Mouse (Mus musculus): Measurements from ENCODE around the gene AL607142.1. TPM values are rescaled to one million over a fixed set of nuclear protein-coding genes. Genes with fewer than 3 reads are reported as not detected.

The AL607142.1 gene
- polyA plus RNA-seq, 1 experiment from 2014 or later: not detected

DNA sequence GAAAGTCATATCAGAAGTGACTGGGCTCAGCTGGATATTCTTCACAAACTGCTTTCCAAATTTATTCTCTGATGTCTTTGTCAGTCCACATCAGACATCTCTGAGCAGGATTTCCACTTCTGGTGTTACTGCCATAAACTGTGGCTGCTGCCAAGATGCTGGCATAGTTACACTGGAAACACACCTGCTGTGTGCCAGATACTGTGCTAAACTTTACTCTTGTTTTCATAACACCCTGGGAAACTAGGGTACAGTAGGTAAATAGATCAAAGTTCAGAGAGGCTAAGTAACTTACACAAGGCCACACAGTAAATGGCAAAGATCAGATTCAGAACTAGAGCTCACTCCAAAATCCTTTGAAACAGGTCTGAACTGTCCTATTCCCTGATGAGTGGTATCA lies 36.4 kb downstream of the AL607142.1 start:
- Histone ChIP-seq H3K27me3 (ENCODE audit: insufficient read depth, low read length) (no peaks in the 10 kb centered on the region), H3K4me2 (ENCODE audit: low read depth, low read length) (no peak overlapping the region), H3K9me3 (ENCODE audit: low read length) (no peaks in the 10 kb centered on the region), H3K36me3 (replicated peaks; ENCODE audit: insufficient read depth, low read length) (no peaks in the 10 kb centered on the region), H3K4me3 (ENCODE audit: low read depth, low read length) (no peak overlapping the region), H3K9ac (replicated peaks) (no peak overlapping the region), H3K27ac (ENCODE audit: low read depth) (no peak overlapping the region), H3K4me1 (ENCODE audit: insufficient read depth) (no peaks in the 10 kb centered on the region)
- no peak for ATAC-seq
- no peak for DNase-seq
- TF ChIP-seq CTCF (IDR thresholded peaks at IDR 0.05; ENCODE audit: low read depth) (no peak), EP300 (IDR thresholded peaks at IDR 0.05; ENCODE audit: low read depth) (no peak)

GRCm38 (mm10) chr4:120104599-120104998 lies 39.8 kb downstream of the AL607142.1 start:
- ATAC-seq (no peak), DNase-seq (peak; percentile 69)
- TF ChIP-seq EP300 (IDR thresholded peaks at IDR 0.05; ENCODE audit: low read depth) (no peak), CTCF (IDR thresholded peaks at IDR 0.05; ENCODE audit: low read depth) (peak; percentile 81)
- no peaks in the 10 kb centered on the region for H3K36me3 ChIP-seq (replicated peaks; ENCODE audit: insufficient read depth, low read length)
- no peaks in the 10 kb centered on the region for H3K9me3 ChIP-seq (ENCODE audit: low read length)
- 45% methylated on average over 5 of the region's 5 CpGs for WGBS (ENCODE audit: insufficient replicate concordance)
- H3K4me2 ChIP-seq (ENCODE audit: low read depth, low read length): no peak overlapping the region
- no peak overlapping the region for H3K27ac ChIP-seq (ENCODE audit: low read depth)
- H3K27me3 ChIP-seq (ENCODE audit: insufficient read depth, low read length): no peaks in the 10 kb centered on the region
- H3K4me3 ChIP-seq (ENCODE audit: low read depth, low read length): no peak overlapping the region
- H3K9ac ChIP-seq (replicated peaks): no peak overlapping the region
- H3K4me1 ChIP-seq (ENCODE audit: insufficient read depth): no peaks in the 10 kb centered on the region

- Histone ChIP-seq H3K4me1 (ENCODE audit: insufficient read depth) (no peaks in the 10 kb centered on the region), H3K4me2 (ENCODE audit: low read depth, low read length) (no peak overlapping the region), H3K4me3 (ENCODE audit: low read depth, low read length) (no peak overlapping the region), H3K9me3 (ENCODE audit: low read length) (no peaks in the 10 kb centered on the region), H3K9ac (replicated peaks) (no peak overlapping the region), H3K27ac (ENCODE audit: low read depth) (no peak overlapping the region), H3K36me3 (replicated peaks; ENCODE audit: insufficient read depth, low read length) (no peaks in the 10 kb centered on the region), H3K27me3 (ENCODE audit: insufficient read depth, low read length) (no peaks in the 10 kb centered on the region)
- DNase-seq: no peak
- TF ChIP-seq EP300 (IDR thresholded peaks at IDR 0.05; ENCODE audit: low read depth) (no peak), CTCF (IDR thresholded peaks at IDR 0.05; ENCODE audit: low read depth) (no peak)
- 81% methylated on average over 3 of the region's 3 CpGs for WGBS (ENCODE audit: insufficient replicate concordance)
- no peak for ATAC-seq
Observed at GRCm38 (mm10) chr4:120106362-120106761, 41.6 kb downstream of the AL607142.1 start.

DNA sequence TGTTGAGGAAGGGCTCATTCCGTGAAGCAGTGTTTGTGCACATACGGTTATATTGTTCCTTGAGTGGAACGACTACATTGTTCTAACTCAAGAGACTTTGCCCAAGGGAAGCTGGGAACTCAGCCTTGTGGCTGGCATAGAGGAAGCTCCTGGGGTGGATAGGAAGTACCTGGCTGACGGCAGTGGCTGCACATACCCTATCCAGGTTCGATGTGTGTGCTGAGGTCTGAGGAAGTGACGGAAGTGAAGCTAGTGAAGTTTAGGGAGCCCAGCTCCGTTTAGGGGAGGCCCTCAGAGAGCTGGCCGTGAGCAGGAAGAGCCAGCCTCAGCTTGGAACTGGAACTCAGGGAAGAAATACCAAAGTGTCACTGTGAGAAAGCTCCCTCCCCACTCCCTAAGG lies 43.0 kb downstream of the AL607142.1 start:
- no peak for DNase-seq
- Histone ChIP-seq H3K4me3 (ENCODE audit: low read depth, low read length) (no peak overlapping the region), H3K9ac (replicated peaks) (no peak overlapping the region), H3K27me3 (ENCODE audit: insufficient read depth, low read length) (no peaks in the 10 kb centered on the region), H3K9me3 (ENCODE audit: low read length) (no peaks in the 10 kb centered on the region), H3K4me1 (ENCODE audit: insufficient read depth) (no peaks in the 10 kb centered on the region), H3K36me3 (replicated peaks; ENCODE audit: insufficient read depth, low read length) (no peaks in the 10 kb centered on the region), H3K4me2 (ENCODE audit: low read depth, low read length) (no peak overlapping the region), H3K27ac (ENCODE audit: low read depth) (no peak overlapping the region)
- WGBS (ENCODE audit: insufficient replicate concordance): 38% methylated on average over 8 of the region's 8 CpGs
- TF ChIP-seq EP300 (IDR thresholded peaks at IDR 0.05; ENCODE audit: low read depth) (no peak), CTCF (IDR thresholded peaks at IDR 0.05; ENCODE audit: low read depth) (no peak)
- no peak for ATAC-seq

- WGBS (ENCODE audit: insufficient replicate concordance): 72% methylated on average over 3 of the region's 3 CpGs
- Histone ChIP-seq H3K27ac (ENCODE audit: low read depth) (no peak overlapping the region), H3K36me3 (replicated peaks; ENCODE audit: insufficient read depth, low read length) (no peaks in the 10 kb centered on the region), H3K4me1 (ENCODE audit: insufficient read depth) (no peaks in the 10 kb centered on the region), H3K9me3 (ENCODE audit: low read length) (no peaks in the 10 kb centered on the region), H3K4me3 (ENCODE audit: low read depth, low read length) (no peak overlapping the region), H3K9ac (replicated peaks) (no peak overlapping the region), H3K4me2 (ENCODE audit: low read depth, low read length) (no peak overlapping the region), H3K27me3 (ENCODE audit: insufficient read depth, low read length) (no peaks in the 10 kb centered on the region)
- TF ChIP-seq EP300 (IDR thresholded peaks at IDR 0.05; ENCODE audit: low read depth) (no peak), CTCF (IDR thresholded peaks at IDR 0.05; ENCODE audit: low read depth) (no peak)
- ATAC-seq: no peak
- no peak for DNase-seq
Observed at GRCm38 (mm10) chr4:120115516-120115915, 50.7 kb downstream of the AL607142.1 start.

DNA sequence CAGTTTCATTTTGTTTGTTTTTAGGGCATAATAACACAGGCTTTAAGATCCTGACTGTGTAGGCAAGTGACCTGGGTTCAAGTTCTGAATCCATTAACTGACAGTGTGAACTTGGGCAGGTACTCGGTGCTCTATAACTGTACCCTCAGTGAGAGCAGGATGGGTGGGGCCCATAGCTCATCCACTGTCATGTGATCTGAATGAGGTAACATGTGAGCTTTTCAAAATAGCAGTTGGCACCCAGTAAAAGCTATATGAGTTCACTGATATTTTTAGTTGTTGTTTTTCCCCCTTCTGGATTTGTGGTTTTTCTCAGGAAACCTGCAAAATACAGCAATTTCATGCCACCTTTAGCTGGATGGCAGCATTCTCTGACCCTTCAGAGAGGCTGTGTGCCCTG lies 51.5 kb downstream of the AL607142.1 start:
- 23% methylated on average over 1 of the region's 1 CpGs for WGBS (ENCODE audit: insufficient replicate concordance)
- ATAC-seq: no peak
- no peak for TF ChIP-seq CTCF (IDR thresholded peaks at IDR 0.05; ENCODE audit: low read depth)
- TF ChIP-seq EP300 (IDR thresholded peaks at IDR 0.05; ENCODE audit: low read depth): no peak

DNA sequence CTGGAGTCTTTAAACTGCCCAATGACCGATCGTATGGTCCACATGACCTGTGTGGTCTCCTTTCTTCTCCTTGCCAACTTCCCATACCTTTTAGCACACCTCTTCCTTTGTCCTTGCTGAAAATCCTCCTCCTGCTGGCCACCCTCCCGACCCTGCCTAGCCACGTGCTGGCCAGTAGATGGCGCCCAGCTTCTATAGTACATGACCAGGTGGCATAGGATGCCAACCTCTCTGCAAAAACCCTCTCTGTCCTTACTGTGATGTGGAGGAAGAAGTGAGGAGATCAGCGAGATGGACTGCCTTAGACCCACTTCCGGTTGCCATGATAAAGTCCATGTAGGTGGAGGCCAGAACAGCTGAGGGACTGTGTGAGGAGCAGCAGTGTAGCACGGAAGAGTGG lies 55.5 kb downstream of the AL607142.1 start:
- Histone ChIP-seq H3K27me3 (ENCODE audit: insufficient read depth, low read length) (no peaks in the 10 kb centered on the region), H3K9ac (replicated peaks) (no peak overlapping the region), H3K36me3 (replicated peaks; ENCODE audit: insufficient read depth, low read length) (no peaks in the 10 kb centered on the region), H3K4me1 (ENCODE audit: insufficient read depth) (no peaks in the 10 kb centered on the region), H3K9me3 (ENCODE audit: low read length) (no peaks in the 10 kb centered on the region), H3K4me2 (ENCODE audit: low read depth, low read length) (no peak overlapping the region), H3K27ac (ENCODE audit: low read depth) (no peak overlapping the region), H3K4me3 (ENCODE audit: low read depth, low read length) (no peak overlapping the region)
- TF ChIP-seq EP300 (IDR thresholded peaks at IDR 0.05; ENCODE audit: low read depth): no peak
- peak; percentile 85 for TF ChIP-seq CTCF (IDR thresholded peaks at IDR 0.05; ENCODE audit: low read depth)
- DNase-seq (peak; percentile 58), ATAC-seq (no peak)
- 29% methylated on average over 8 of the region's 8 CpGs for WGBS (ENCODE audit: insufficient replicate concordance)

More for the DNA sequence above, 51.5 kb downstream of the AL607142.1 start:
- H3K4me1 ChIP-seq (ENCODE audit: insufficient read depth): no peaks in the 10 kb centered on the region
- H3K27me3 ChIP-seq (ENCODE audit: insufficient read depth, low read length): no peaks in the 10 kb centered on the region
- no peaks in the 10 kb centered on the region for H3K36me3 ChIP-seq (replicated peaks; ENCODE audit: insufficient read depth, low read length)
- H3K27ac ChIP-seq (ENCODE audit: low read depth): no peak overlapping the region
- no peak overlapping the region for H3K4me3 ChIP-seq (ENCODE audit: low read depth, low read length)
- no peak overlapping the region for H3K9ac ChIP-seq (replicated peaks)
- no peak overlapping the region for H3K4me2 ChIP-seq (ENCODE audit: low read depth, low read length)
- no peak for DNase-seq
- no peaks in the 10 kb centered on the region for H3K9me3 ChIP-seq (ENCODE audit: low read length)

Data from liver, postnatal 0 days (tissue).